Mouse (Mus musculus) liver, adult 2 months (tissue): ENCODE data around the gene Acp5.

Experiments used
- CTCF ChIP-seq: fragments of 200-500 bp; IDR thresholded peaks from 2 replicates; pipeline ENCODE4 v1.5.1; 2011; ENCODE audit warnings: low read depth, low read length, control low read depth
- POLR2A ChIP-seq: fragments of 200-500 bp; IDR thresholded peaks from 2 replicates; pipeline ENCODE4 v1.6.1; 2011; ENCODE audit warnings: low read length, control low read depth; ENCODE audit not compliant: insufficient read depth; ENCODE audit errors: extremely low read depth

DNA sequence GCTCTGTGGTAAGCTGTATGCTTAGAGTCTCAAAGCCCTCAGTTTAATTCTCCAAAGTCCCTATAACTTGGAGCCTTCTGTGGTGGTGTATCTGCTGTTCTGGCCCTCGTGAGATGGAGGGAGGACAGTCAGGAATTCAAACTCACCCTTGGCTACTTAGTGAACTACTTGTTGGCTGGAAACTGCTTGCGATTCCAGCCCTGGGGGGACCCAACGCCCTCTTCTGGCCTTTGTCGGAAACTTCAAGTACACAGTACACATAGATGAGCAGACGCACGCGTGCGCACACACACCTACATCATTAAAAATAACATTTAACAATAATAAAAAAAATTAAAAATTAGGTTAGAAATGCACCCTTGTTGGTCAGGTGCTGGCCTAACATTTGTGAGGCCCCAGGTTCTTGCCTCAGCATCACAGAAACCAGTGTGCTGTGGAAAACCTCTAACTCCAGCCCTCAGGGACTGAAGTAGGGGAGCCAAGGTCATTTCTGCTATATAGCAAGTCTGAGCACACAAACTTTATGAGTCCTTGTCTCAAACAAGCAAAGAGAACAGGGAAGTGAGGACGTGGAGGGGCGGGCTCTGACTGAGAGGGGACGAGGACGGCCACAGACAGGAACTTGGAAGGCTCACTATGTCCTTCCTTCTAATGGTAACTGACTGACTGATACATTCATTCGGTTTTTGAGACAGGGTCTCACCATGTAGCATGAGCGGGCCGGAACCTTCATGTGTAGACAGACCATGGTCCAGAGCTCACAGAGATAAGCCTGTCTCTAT lies 10.1 kb downstream of the Acp5 start:
- no peak for TF ChIP-seq CTCF
- no peak for TF ChIP-seq POLR2A
